In the genomic region with DNA sequence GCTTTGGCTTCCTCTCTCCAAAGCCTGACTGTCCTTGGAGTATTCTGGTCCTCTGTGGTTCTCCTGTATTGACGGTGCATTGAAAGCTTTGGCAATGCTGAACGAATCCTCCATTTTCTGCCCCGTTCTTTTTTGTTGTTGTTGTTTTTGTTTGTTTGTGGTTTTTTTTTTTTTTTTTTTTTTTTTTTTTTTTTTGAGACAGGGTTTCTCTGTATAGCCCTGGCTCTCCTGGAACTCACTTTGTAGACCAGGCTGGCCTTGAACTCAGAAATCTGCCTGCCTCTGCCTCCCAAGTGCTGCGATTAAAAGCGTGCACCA, we compare ENCODE assay signal across 8 mouse cellular contexts. TPM values are rescaled to one million over a fixed set of nuclear protein-coding genes. Genes with fewer than 3 reads are reported as not detected.
DNase-seq lines count a peak whose midpoint lies in the region; ATAC-seq and TF ChIP-seq lines count a peak whose summit lies in the region.
"Not testable (repeated sequence)": the region's sequence is repeated elsewhere in the genome, so short reads cannot be mapped to it uniquely, and the experiment has no call there.

No protein-coding gene starts in this region.

- H3K4me1 ChIP-seq in bone marrow macrophage, adult 2 months (ENCODE audit: control insufficient read depth, insufficient read depth, low read length): peaks cover 36% of the 10 kb centered on the region
- H3K4me1 ChIP-seq in forebrain, embryonic 11.5 days (replicated peaks; ENCODE audit: control insufficient read depth, insufficient read depth, low read length): not testable (repeated sequence)
- peaks cover 8 to 11% of the 10 kb centered on the region in 2 experiments for H3K4me1 ChIP-seq in heart, embryonic 14.5 days (ENCODE audit: control insufficient read depth in 2 of 2, insufficient read depth in 2 of 2, low read length in 2 of 2)
- H3K4me1 ChIP-seq in intestine, embryonic 15.5 days (replicated peaks): peaks cover 13% of the 10 kb centered on the region
- H3K4me1 ChIP-seq in limb, embryonic 13.5 days: peaks cover 18% of the 10 kb centered on the region
- peaks cover 13% of the 10 kb centered on the region for H3K4me1 ChIP-seq in lung, embryonic 15.5 days
- H3K4me1 ChIP-seq in testis, adult 2 months (ENCODE audit: control insufficient read depth, insufficient read depth, low read length): peaks cover 14% of the 10 kb centered on the region

- TF ChIP-seq CTCF in bone marrow macrophage, adult 2 months (IDR thresholded peaks at IDR 0.05; ENCODE audit: low read depth, low read length); testis, adult 2 months (IDR thresholded peaks at IDR 0.05; ENCODE audit: control insufficient read depth, insufficient read depth, insufficient replicate concordance, low read depth, low read length): not testable (repeated sequence)

- H3K4me3 ChIP-seq in bone marrow macrophage, adult 2 months (ENCODE audit: insufficient read depth, low read length): peak overlapping the region; percentile 82
- H3K4me3 ChIP-seq in forebrain, embryonic 11.5 days (ENCODE audit: low read depth, low read length): peak overlapping the region; percentile 70
- H3K4me3 ChIP-seq in heart, embryonic 14.5 days (ENCODE audit: control insufficient read depth in 1 of 2, insufficient read depth in 1 of 2, low read depth in 1 of 2, low read length in 2 of 2): peak overlapping the region; percentile 64 to 86
- peak overlapping the region; percentile 67 for H3K4me3 ChIP-seq in intestine, embryonic 15.5 days (replicated peaks)
- H3K4me3 ChIP-seq in limb, embryonic 13.5 days: peak overlapping the region; percentile 86
- H3K4me3 ChIP-seq in lung, embryonic 15.5 days: peak overlapping the region; percentile 78
- peak overlapping the region; percentile 38 for H3K4me3 ChIP-seq in myocyte
- H3K4me3 ChIP-seq in testis, adult 2 months (ENCODE audit: control insufficient read depth, low read depth, low read length): peak overlapping the region; percentile 90

- H3K27ac ChIP-seq in bone marrow macrophage, adult 2 months (ENCODE audit: insufficient read depth, low read depth, low read length): 0 out of 2 replicates have a peak overlapping the region, but pooled peaks have one; percentile 63
- not testable (repeated sequence) for H3K27ac ChIP-seq in forebrain, embryonic 11.5 days (ENCODE audit: low read depth, low read length); limb, embryonic 13.5 days
- peak overlapping the region; percentile 65 to 67 for H3K27ac ChIP-seq in heart, embryonic 14.5 days (replicated peaks in 1 of 2; ENCODE audit: control insufficient read depth in 1 of 2, insufficient read depth in 1 of 2, low read depth in 2 of 2, low read length in 2 of 2)
- 0 out of 2 replicates have a peak overlapping the region, but pooled peaks have one; percentile 61 for H3K27ac ChIP-seq in intestine, embryonic 15.5 days
- peak overlapping the region; percentile 56; the same call in 1 of the 2 replicates for H3K27ac ChIP-seq in lung, embryonic 15.5 days
- peak overlapping the region; percentile 54; the same call in 1 of the 2 replicates for H3K27ac ChIP-seq in testis, adult 2 months (ENCODE audit: control insufficient read depth, insufficient read depth, low read depth, low read length)

- H3K27me3 ChIP-seq in forebrain, embryonic 11.5 days (ENCODE audit: control insufficient read depth, insufficient read depth, low read length); heart, embryonic 14.5 days (ENCODE audit: control insufficient read depth, insufficient read depth, low read length); intestine, embryonic 15.5 days (replicated peaks); limb, embryonic 13.5 days; lung, embryonic 15.5 days; myocyte (ENCODE audit: control insufficient read depth, insufficient read depth, insufficient read length); testis, adult 2 months (ENCODE audit: control insufficient read depth, insufficient read depth, low read length): not testable (repeated sequence)

- not testable (repeated sequence) for TF ChIP-seq POLR2A in bone marrow macrophage, adult 2 months (IDR thresholded peaks at IDR 0.05; ENCODE audit: borderline replicate concordance, low read depth, low read length); myocyte (IDR thresholded peaks at IDR 0.05; ENCODE audit: insufficient read length, low read depth); testis, adult 2 months (IDR thresholded peaks at IDR 0.05; ENCODE audit: control insufficient read depth, low read depth, low read length)

- peak overlapping the region; percentile 62 for H3ac ChIP-seq in myocyte (ENCODE audit: control insufficient read depth, insufficient read length)

- H3K9ac ChIP-seq in forebrain, embryonic 11.5 days (ENCODE audit: low read length): peak overlapping the region; percentile 73
- H3K9ac ChIP-seq in heart, embryonic 14.5 days (ENCODE audit: low read length): peak overlapping the region; percentile 82
- H3K9ac ChIP-seq in intestine, embryonic 15.5 days: peak overlapping the region; percentile 72
- H3K9ac ChIP-seq in limb, embryonic 13.5 days: peak overlapping the region; percentile 82
- H3K9ac ChIP-seq in lung, embryonic 15.5 days: peak overlapping the region; percentile 70

- ATAC-seq in forebrain, embryonic 11.5 days (replicated peaks; ENCODE audit: low FRiP score); heart, embryonic 14.5 days (ENCODE audit: insufficient number of reproducible peaks, insufficient read depth, low FRiP score, low read depth); intestine, embryonic 15.5 days; limb, embryonic 13.5 days (ENCODE audit: low FRiP score, low read depth); lung, embryonic 15.5 days (ENCODE audit: borderline replicate concordance, extremely low read depth, low FRiP score, low TSS enrichment): not testable (repeated sequence)

- H3K36me3 ChIP-seq in forebrain, embryonic 11.5 days (ENCODE audit: control insufficient read depth, insufficient read depth, low read length); intestine, embryonic 15.5 days; lung, embryonic 15.5 days; myocyte (ENCODE audit: control insufficient read depth, insufficient read depth); testis, adult 2 months (ENCODE audit: control insufficient read depth, insufficient read depth, low read length): not testable (repeated sequence)
- peaks cover 30% of the 10 kb centered on the region for H3K36me3 ChIP-seq in heart, embryonic 14.5 days (ENCODE audit: control insufficient read depth, insufficient read depth, low read length)
- H3K36me3 ChIP-seq in limb, embryonic 13.5 days: peaks cover 31% of the 10 kb centered on the region

- H3K79me2 ChIP-seq in myocyte (ENCODE audit: control insufficient read depth, insufficient read depth): not testable (repeated sequence)

- peak overlapping the region; percentile 61 for H3K4me2 ChIP-seq in forebrain, embryonic 11.5 days (ENCODE audit: low read depth, low read length, severe bottlenecking)
- H3K4me2 ChIP-seq in heart, embryonic 14.5 days (ENCODE audit: low read length): peak overlapping the region; percentile 79
- H3K4me2 ChIP-seq in intestine, embryonic 15.5 days (replicated peaks): peak overlapping the region; percentile 83
- H3K4me2 ChIP-seq in limb, embryonic 13.5 days (replicated peaks): peak overlapping the region; percentile 74
- H3K4me2 ChIP-seq in lung, embryonic 15.5 days: peak overlapping the region; percentile 75
- peak overlapping the region; percentile 87 for H3K4me2 ChIP-seq in myocyte (ENCODE audit: low read depth)

- WGBS in forebrain, embryonic 11.5 days: 67% methylated on average over 5 of the region's 5 CpGs
- 59% methylated on average over 5 of the region's 5 CpGs for WGBS in heart, embryonic 14.5 days
- 70% methylated on average over 5 of the region's 5 CpGs for WGBS in intestine, embryonic 15.5 days
- 67% methylated on average over 5 of the region's 5 CpGs for WGBS in limb, embryonic 13.5 days
- 60% methylated on average over 5 of the region's 5 CpGs for WGBS in lung, embryonic 15.5 days

- not testable (repeated sequence) for H3K9me3 ChIP-seq in forebrain, embryonic 11.5 days (ENCODE audit: control insufficient read depth, low read length); heart, embryonic 14.5 days (ENCODE audit: control insufficient read depth, low read length); intestine, embryonic 15.5 days; limb, embryonic 13.5 days; lung, embryonic 15.5 days

- not testable (repeated sequence) for DNase-seq in forebrain, embryonic 11.5 days (ENCODE audit: low spot score)

RNA-seq across cellular contexts. Expression of a gene that starts 0.8 kb away (rescaled TPM):
- polyA plus RNA-seq in bone marrow macrophage, adult 2 months (2012; ENCODE audit: insufficient read depth, insufficient read length, missing spikeins): 21.3 and 25.2 TPM in 2 replicates
- 37.6 and 39.4 TPM in 2 replicates for polyA plus RNA-seq in forebrain, embryonic 11.5 days (2014; fragmentation: Nextera tagmentation; extraction: Ambion mirVana)
- polyA plus RNA-seq in heart, embryonic 14.5 days (2014; fragmentation: Nextera tagmentation; extraction: Ambion mirVana): 22.7 and 25.6 TPM in 2 replicates
- 21.3 and 21.4 TPM in 2 replicates for polyA plus RNA-seq in intestine, embryonic 15.5 days (2015; fragmentation: Nextera tagmentation; extraction: Ambion mirVana)
- 44.2 and 45.6 TPM in 2 replicates for polyA plus RNA-seq in limb, embryonic 13.5 days (2015; fragmentation: Nextera tagmentation; extraction: Ambion mirVana)
- polyA plus RNA-seq in lung, embryonic 15.5 days (2015; fragmentation: Nextera tagmentation; extraction: Ambion mirVana): 30.1 and 30.3 TPM in 2 replicates
- 37.9 TPM for polyA plus RNA-seq in myocyte (2012; fragmentation: generic; extraction: Trizol)
- polyA plus RNA-seq in testis, adult 2 months (2012; rRNA removed): 11.0 and 11.5 TPM in 2 replicates

RNA-seq across cellular contexts. Expression of a gene that starts 4.2 kb away (rescaled TPM):
- 60.5 and 71.3 TPM in 2 replicates for polyA plus RNA-seq in bone marrow macrophage, adult 2 months (2012; ENCODE audit: insufficient read depth, insufficient read length, missing spikeins)
- 13.6 and 13.7 TPM in 2 replicates for polyA plus RNA-seq in forebrain, embryonic 11.5 days (2014; fragmentation: Nextera tagmentation; extraction: Ambion mirVana)
- polyA plus RNA-seq in heart, embryonic 14.5 days (2014; fragmentation: Nextera tagmentation; extraction: Ambion mirVana): 11.0 and 11.8 TPM in 2 replicates
- polyA plus RNA-seq in intestine, embryonic 15.5 days (2015; fragmentation: Nextera tagmentation; extraction: Ambion mirVana): 13.2 and 15.6 TPM in 2 replicates
- 15.3 and 18.2 TPM in 2 replicates for polyA plus RNA-seq in limb, embryonic 13.5 days (2015; fragmentation: Nextera tagmentation; extraction: Ambion mirVana)
- polyA plus RNA-seq in lung, embryonic 15.5 days (2015; fragmentation: Nextera tagmentation; extraction: Ambion mirVana): 19.6 and 20.2 TPM in 2 replicates
- polyA plus RNA-seq in myocyte (2012; fragmentation: generic; extraction: Trizol): 15.5 TPM
- polyA plus RNA-seq in testis, adult 2 months (2012; rRNA removed): 1.8 and 2.9 TPM in 2 replicates

RNA-seq across cellular contexts. Expression of a gene that starts 49.6 kb away (rescaled TPM):
- polyA plus RNA-seq in bone marrow macrophage, adult 2 months (2012; ENCODE audit: insufficient read depth, insufficient read length, missing spikeins): not detected in 2 replicates
- polyA plus RNA-seq in forebrain, embryonic 11.5 days (2014; fragmentation: Nextera tagmentation; extraction: Ambion mirVana): 18.1 and 21.1 TPM in 2 replicates
- polyA plus RNA-seq in heart, embryonic 14.5 days (2014; fragmentation: Nextera tagmentation; extraction: Ambion mirVana): not detected in 2 replicates
- polyA plus RNA-seq in intestine, embryonic 15.5 days (2015; fragmentation: Nextera tagmentation; extraction: Ambion mirVana): 1.3 and 1.4 TPM in 2 replicates
- polyA plus RNA-seq in limb, embryonic 13.5 days (2015; fragmentation: Nextera tagmentation; extraction: Ambion mirVana): 2.0 and 2.1 TPM in 2 replicates
- 0.06 and 0.15 TPM in 2 replicates for polyA plus RNA-seq in lung, embryonic 15.5 days (2015; fragmentation: Nextera tagmentation; extraction: Ambion mirVana)
- 0.32 TPM for polyA plus RNA-seq in myocyte (2012; fragmentation: generic; extraction: Trizol)
- 5.1 and 5.2 TPM in 2 replicates for polyA plus RNA-seq in testis, adult 2 months (2012; rRNA removed)

RNA-seq across cellular contexts. Expression of a gene that starts 49.7 kb away (rescaled TPM):
- polyA plus RNA-seq in bone marrow macrophage, adult 2 months (2012; ENCODE audit: insufficient read depth, insufficient read length, missing spikeins): not detected in 2 replicates
- 9.4 and 11.7 TPM in 2 replicates for polyA plus RNA-seq in forebrain, embryonic 11.5 days (2014; fragmentation: Nextera tagmentation; extraction: Ambion mirVana)
- polyA plus RNA-seq in heart, embryonic 14.5 days (2014; fragmentation: Nextera tagmentation; extraction: Ambion mirVana): 10.5 and 15.6 TPM in 2 replicates
- polyA plus RNA-seq in intestine, embryonic 15.5 days (2015; fragmentation: Nextera tagmentation; extraction: Ambion mirVana): 83.4 and 84.8 TPM in 2 replicates
- 207 and 210 TPM in 2 replicates for polyA plus RNA-seq in limb, embryonic 13.5 days (2015; fragmentation: Nextera tagmentation; extraction: Ambion mirVana)
- polyA plus RNA-seq in lung, embryonic 15.5 days (2015; fragmentation: Nextera tagmentation; extraction: Ambion mirVana): 89.5 and 89.6 TPM in 2 replicates
- polyA plus RNA-seq in myocyte (2012; fragmentation: generic; extraction: Trizol): 30.3 TPM
- 5.6 and 8.4 TPM in 2 replicates for polyA plus RNA-seq in testis, adult 2 months (2012; rRNA removed)

RNA-seq across cellular contexts. Expression of a gene that starts 59.2 kb away (rescaled TPM):
- polyA plus RNA-seq in bone marrow macrophage, adult 2 months (2012; ENCODE audit: insufficient read depth, insufficient read length, missing spikeins): 1.5 and 1.8 TPM in 2 replicates
- 10.2 and 13.0 TPM in 2 replicates for polyA plus RNA-seq in forebrain, embryonic 11.5 days (2014; fragmentation: Nextera tagmentation; extraction: Ambion mirVana)
- 46.8 and 53.6 TPM in 2 replicates for polyA plus RNA-seq in heart, embryonic 14.5 days (2014; fragmentation: Nextera tagmentation; extraction: Ambion mirVana)
- 34.1 and 36.2 TPM in 2 replicates for polyA plus RNA-seq in intestine, embryonic 15.5 days (2015; fragmentation: Nextera tagmentation; extraction: Ambion mirVana)
- polyA plus RNA-seq in limb, embryonic 13.5 days (2015; fragmentation: Nextera tagmentation; extraction: Ambion mirVana): 51.3 and 52.2 TPM in 2 replicates
- 48.4 and 49.4 TPM in 2 replicates for polyA plus RNA-seq in lung, embryonic 15.5 days (2015; fragmentation: Nextera tagmentation; extraction: Ambion mirVana)
- polyA plus RNA-seq in myocyte (2012; fragmentation: generic; extraction: Trizol): 46.1 TPM
- 18.5 and 21.0 TPM in 2 replicates for polyA plus RNA-seq in testis, adult 2 months (2012; rRNA removed)

Comparison
In these comparisons a context has a peak if more than half of its experiments do, and no peak if none do; other contexts are left out.
1. H3K4me3 ChIP-seq: peak in every context shown above with its lines; median percentile 90 in testis, adult 2 months; 86 in limb, embryonic 13.5 days; 82 in bone marrow macrophage, adult 2 months; 78 in lung, embryonic 15.5 days; 75 in heart, embryonic 14.5 days; 70 in forebrain, embryonic 11.5 days; 67 in intestine, embryonic 15.5 days; 38 in myocyte.